Mouse (Mus musculus) urinary bladder, postnatal 25 days (tissue): Measurements from ENCODE around the gene Rxfp4.
A peak's percentile ranks its signal among the peaks of the same experiment; 100 is the strongest.

Source experiments
- DNase-seq: peaks from one replicate; pipeline ENCODE4 v3.0.0; 2022; ENCODE audit warnings: low spot score

The Rxfp4 gene

GRCm38 (mm10) chr3:88652846-88653515 is at the start of gene Rxfp4:
Rxfp4 (minus strand) TSS chr3:88653142.
- no peak for DNase-seq

GRCm38 (mm10) chr3:88701222-88701621 is 48.3 kb upstream of the Rxfp4 start:
- no peak for DNase-seq

- DNase-seq, result no peak
These were observed 47.3 kb upstream of the Rxfp4 start for GRCm38 (mm10) chr3:88700247-88700646.

GRCm38 (mm10) chr3:88698834-88699233 is 45.9 kb upstream of the Rxfp4 start:
- no peak for DNase-seq

- no peak for DNase-seq
These were observed 45.1 kb upstream of the Rxfp4 start for GRCm38 (mm10) chr3:88698051-88698450.

GRCm38 (mm10) chr3:88695545-88695944 is 42.6 kb upstream of the Rxfp4 start:
- DNase-seq, result no peak

DNA sequence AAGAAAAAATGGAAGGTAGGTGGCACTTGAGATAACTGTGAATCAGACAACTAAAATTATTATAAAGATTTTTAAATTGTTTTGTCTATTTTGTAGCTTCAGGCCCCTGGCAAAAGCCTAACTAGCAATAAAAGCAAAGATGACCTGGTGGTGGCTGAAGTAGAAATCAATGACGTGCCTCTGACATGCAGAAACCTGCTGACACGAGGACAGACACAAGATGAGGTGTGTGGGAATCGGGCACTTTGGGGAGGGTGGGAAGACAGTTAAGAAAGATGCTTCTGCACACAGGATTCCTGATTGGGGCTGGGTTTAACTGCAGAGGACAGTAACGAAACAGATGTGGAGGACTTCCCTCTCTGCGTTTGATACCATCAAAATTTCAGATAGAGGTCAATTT is 36.1 kb upstream of the Rxfp4 start:
- no peak for DNase-seq

DNA sequence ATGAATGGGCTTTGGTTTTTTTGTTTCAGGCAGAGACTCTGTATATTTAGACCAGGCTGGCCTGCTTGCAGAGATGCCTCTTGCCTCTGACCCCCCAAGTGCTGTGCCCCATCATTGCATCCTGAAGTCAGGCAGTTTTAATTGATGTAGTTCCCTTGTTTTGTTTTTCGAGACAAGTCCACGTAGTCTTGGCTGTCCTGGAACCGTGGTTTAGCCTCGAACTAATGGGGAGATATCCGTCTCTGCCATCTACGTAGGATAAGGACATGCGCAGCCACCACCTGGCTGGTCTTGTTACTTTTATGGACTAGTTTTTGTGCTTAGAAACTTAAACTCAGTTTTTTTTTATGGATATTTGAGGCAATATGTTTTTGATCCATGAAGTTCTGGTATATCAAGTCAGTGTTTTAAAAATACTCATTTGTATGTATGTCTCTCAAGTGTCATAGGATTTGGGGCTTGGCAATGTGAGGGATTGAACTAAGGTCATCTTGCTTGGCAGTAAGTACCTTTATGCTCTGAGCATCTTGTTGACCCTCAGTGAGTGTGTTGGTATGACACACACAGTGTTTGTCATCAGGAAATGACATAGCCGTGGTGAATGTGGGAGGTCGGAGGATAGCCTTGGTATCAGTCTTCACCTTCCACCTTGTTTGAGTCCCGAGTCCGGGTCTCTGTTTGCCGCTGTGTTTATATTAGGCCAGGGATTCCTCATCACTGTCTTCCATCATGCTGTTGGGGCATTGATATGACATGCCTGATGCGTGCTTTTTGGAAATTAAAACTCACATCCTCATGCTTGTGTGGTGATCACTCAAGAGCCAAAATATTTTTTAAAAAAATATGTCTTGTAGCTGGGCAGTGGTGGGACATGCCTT is 34.0 kb upstream of the Rxfp4 start:
- no peak for DNase-seq

DNA sequence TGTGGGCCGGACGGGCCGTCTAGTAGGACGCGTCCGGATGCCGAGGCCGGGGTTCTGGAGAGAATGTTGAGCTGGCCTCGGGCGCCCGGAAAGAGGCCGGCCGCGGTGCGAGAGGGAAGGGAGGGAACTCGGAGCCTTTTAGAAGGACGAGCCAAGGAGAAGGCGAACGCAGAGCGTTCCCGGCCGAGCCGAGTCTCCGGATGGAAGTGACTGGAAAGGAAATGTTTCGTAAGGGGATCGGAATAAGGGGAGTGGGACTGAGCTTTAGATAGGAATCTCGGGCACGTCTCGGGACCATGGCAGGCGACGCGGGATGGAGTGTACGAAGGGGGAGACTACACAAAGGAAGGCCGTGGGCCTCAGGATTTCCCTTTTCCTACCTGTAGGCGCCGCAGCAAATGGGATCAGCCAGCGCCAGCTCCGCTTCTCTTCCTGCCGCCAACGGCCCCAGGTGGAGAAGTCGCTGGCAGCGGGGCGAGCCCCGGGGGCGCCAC is 33.1 kb upstream of the Rxfp4 start:
- DNase-seq, result no peak

GRCm38 (mm10) chr3:88684980-88685941 is 32.3 kb upstream of the Rxfp4 start, which contains the start of gene Khdc4:
Khdc4 (plus strand) TSS chr3:88685803.
- peak; percentile 86 for DNase-seq

- no peak for DNase-seq
These were observed 31.5 kb upstream of the Rxfp4 start for GRCm38 (mm10) chr3:88684236-88684979.

DNA sequence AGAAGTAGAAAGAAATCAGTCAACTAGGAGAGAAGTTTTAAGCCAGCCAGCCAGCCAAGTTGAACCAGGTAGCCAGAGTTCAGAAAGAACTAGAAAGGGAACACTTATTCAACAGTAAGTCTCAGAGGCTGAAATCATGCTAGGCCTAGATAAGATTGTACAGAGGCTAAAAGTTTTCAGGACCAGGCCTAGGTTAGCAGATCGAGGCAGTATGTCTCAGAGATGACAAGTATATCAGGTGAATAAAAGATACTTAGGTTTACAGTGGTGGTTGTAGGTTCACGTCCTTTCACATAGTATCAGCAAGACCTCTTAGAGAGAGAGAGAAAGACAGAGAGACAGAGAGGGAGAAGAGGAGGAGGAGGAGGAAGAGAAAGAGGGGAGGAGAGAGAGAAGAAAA is 30.9 kb upstream of the Rxfp4 start:
- DNase-seq, result no peak

- DNase-seq, result peak; percentile 65
These were observed 24.5 kb upstream of the Rxfp4 start for GRCm38 (mm10) chr3:88677399-88677798.

GRCm38 (mm10) chr3:88664095-88664494 is 11.2 kb upstream of the Rxfp4 start:
- DNase-seq, result no peak

- DNase-seq, result no peak
These were observed 6.9 kb upstream of the Rxfp4 start for GRCm38 (mm10) chr3:88659798-88660197.

- DNase-seq, result no peak
These were observed 5.6 kb upstream of the Rxfp4 start for GRCm38 (mm10) chr3:88658441-88659127.

DNA sequence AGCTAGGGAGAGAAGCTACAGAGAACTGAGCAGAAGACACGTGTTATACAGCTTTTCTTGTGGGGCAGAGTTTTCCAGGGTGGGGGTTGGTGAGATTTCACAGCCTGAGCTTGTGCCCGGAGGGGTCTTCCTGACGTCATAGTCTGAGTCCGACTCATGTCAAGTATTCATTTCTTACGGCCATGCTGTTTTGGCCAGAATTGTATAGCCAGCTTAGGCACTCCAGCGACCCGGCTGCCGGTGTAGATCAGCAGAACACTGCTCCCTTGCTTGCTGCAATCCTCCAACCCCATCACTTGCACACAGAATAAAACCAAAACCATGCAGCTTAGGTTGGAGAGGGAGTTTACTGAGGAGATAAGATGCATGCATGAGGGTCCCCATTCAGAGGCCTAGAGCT is 2.7 kb upstream of the Rxfp4 start:
- DNase-seq, result no peak

GRCm38 (mm10) chr3:88654621-88655020 is 1.7 kb upstream of the Rxfp4 start:
- no peak for DNase-seq

DNA sequence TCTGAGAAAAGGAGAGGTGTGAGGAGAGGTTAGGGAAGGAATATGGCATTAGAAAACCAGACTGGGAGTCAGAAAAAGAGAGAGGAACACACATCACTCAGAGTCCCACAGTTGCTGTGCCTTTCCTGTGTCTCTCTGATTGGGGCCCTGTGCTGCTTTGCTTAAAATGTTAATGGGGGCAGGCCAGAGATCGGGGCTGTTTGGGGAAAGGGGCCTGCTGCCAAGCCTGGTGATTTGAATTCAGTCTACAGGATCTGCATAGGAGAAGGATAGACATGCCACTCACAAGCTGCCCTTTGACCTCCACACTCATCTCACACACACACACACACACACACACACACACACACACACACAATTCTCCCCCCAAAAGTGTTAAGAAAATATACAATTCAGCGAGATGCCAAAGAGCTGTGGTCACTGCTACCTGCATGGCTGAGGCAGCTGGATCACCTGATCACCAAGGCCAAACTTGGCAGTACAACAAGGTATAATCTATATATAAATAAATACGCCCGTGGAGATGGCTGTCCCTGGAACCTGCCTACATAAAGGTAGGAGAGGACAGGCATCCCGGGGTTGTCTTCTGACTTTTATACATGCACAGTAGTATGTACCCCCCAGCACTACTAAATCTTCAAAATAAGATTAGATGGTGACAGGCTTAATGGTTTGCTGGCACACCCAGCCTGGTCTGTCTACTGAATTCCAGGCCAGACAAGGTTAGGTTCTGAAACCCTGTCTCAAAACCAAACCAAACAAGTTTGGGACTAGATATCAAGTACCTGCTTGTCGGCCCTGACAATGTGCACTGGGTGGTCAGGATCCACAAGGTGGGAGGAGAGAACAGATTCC is 801 bp upstream of the Rxfp4 start:
- no peak for DNase-seq
